8 mouse cellular contexts compared by ENCODE assay signal in the genomic region with DNA sequence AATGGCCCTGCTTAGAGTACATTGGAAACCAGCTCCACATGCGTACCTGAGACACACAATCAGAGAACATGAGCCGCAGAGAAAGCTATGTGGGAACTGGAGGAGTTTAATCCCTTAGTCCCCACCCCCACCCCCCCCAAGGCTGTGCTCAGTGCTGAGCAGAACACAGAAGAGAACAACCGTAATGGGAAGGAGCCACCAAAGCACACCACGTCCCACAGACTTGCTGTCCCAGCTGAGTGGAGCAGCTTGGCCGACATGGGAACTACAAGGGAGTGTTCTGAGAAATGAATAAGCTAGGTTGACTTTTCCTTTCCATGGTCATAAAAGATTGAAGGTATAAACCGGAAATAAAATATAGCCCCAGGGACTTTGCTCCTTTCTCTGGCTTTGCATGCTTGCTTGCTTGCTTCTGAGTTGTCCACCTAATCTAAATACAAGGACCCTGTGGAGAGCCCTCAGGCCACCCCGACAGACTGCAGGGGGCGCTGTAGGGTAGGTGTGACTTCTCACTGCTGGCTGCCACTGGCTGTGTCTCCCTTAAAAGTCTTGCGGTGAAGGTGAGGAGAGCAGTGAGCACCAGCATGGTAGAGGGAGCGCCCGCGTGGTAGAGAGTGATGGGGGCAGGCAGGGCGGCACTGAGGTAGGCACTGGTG.
DNase-seq lines count a peak whose midpoint lies in the region; ATAC-seq and TF ChIP-seq lines count a peak whose summit lies in the region.

No protein-coding gene starts in this region.

- no peaks in the 10 kb centered on the region for H3K36me3 ChIP-seq in heart, adult 2 months (ENCODE audit: control insufficient read depth, insufficient read depth, low read length)
- peaks cover 9% of the 10 kb centered on the region for H3K36me3 ChIP-seq in E14TG2a.4 (ENCODE audit: insufficient read depth, low read length)
- peaks cover 11% of the 10 kb centered on the region for H3K36me3 ChIP-seq in embryonic facial prominence, embryonic 14.5 days (ENCODE audit: control insufficient read depth, insufficient read depth, low read length)

- no peak for DNase-seq in heart, adult 2 months
- DNase-seq in heart, adult 9 months (ENCODE audit: low spot score in 2 of 2): no peak
- peak; percentile 30 for DNase-seq in embryonic facial prominence, embryonic 14.5 days (ENCODE audit: low spot score)
- peak; percentile 77 to 86 for DNase-seq in kidney, postnatal 4 days
- DNase-seq in spleen, postnatal 4 days (ENCODE audit: low spot score in 2 of 2): peak; percentile 47 to 86
- no peak for DNase-seq in urinary bladder, postnatal 25 days (ENCODE audit: low spot score)
- DNase-seq in right cerebral cortex, adult 2 months (ENCODE audit: low spot score in 2 of 2): no peak

- no peak overlapping the region for H3K4me2 ChIP-seq in embryonic facial prominence, embryonic 14.5 days (ENCODE audit: low read depth, low read length)

- no peaks in the 10 kb centered on the region for H3K9me3 ChIP-seq in E14TG2a.4 (ENCODE audit: low read length)
- H3K9me3 ChIP-seq in embryonic facial prominence, embryonic 14.5 days (ENCODE audit: control insufficient read depth, low read length): no peaks in the 10 kb centered on the region

- no peak for TF ChIP-seq POLR2A in heart, adult 2 months (IDR thresholded peaks at IDR 0.05; ENCODE audit: insufficient read depth, low read depth, low read length)

- WGBS in heart, adult 2 months: 74% methylated on average over 13 of the region's 13 CpGs
- WGBS in embryonic facial prominence, embryonic 14.5 days: 47% methylated on average over 13 of the region's 13 CpGs

- no peak overlapping the region for H3K27ac ChIP-seq in heart, adult 2 months
- 0 out of 2 replicates have a peak overlapping the region, but pooled peaks have one; percentile 10 for H3K27ac ChIP-seq in embryonic facial prominence, embryonic 14.5 days (replicated peaks; ENCODE audit: low read depth, low read length)

- H3K79me2 ChIP-seq in heart, adult 2 months (replicated peaks; ENCODE audit: control insufficient read depth, insufficient read depth, low read length): 0 out of 2 replicates have a peak, but pooled peaks cover 1% of the 10 kb centered on the region

- peak; percentile 75; the same call in 1 of the 2 replicates for ATAC-seq in embryonic facial prominence, embryonic 14.5 days (ENCODE audit: low read depth)

- H3K4me3 ChIP-seq in heart, adult 2 months: no peak overlapping the region
- no peak overlapping the region for H3K4me3 ChIP-seq in E14TG2a.4 (replicated peaks; ENCODE audit: low read length)
- H3K4me3 ChIP-seq in embryonic facial prominence, embryonic 14.5 days (ENCODE audit: low read depth, low read length): no peak overlapping the region

- intact Hi-C loops in heart, adult 2 months (cut with DNase I): no loop called here

- H3K9ac ChIP-seq in heart, adult 2 months (ENCODE audit: low read depth, low read length): no peak overlapping the region
- H3K9ac ChIP-seq in embryonic facial prominence, embryonic 14.5 days (ENCODE audit: low read depth, low read length): no peak overlapping the region

- TF ChIP-seq EP300 in heart, adult 2 months (IDR thresholded peaks at IDR 0.05; ENCODE audit: insufficient read depth, low read depth, low read length): no peak

- peak; percentile 51 for TF ChIP-seq CTCF in heart, adult 2 months (IDR thresholded peaks at IDR 0.05)
- peak; percentile 59 for TF ChIP-seq CTCF in E14TG2a.4 (conservative IDR thresholded peaks at IDR 0.05; ENCODE audit: low read length)

- no peaks in the 10 kb centered on the region for H3K4me1 ChIP-seq in heart, adult 2 months (ENCODE audit: control insufficient read depth, insufficient read depth, low read length)
- peaks cover 39% of the 10 kb centered on the region for H3K4me1 ChIP-seq in E14TG2a.4 (replicated peaks; ENCODE audit: low read depth, low read length)
- H3K4me1 ChIP-seq in embryonic facial prominence, embryonic 14.5 days (ENCODE audit: control insufficient read depth, insufficient read depth, low read length): 0 out of 2 replicates have a peak, but pooled peaks cover 2% of the 10 kb centered on the region

- no peaks in the 10 kb centered on the region for H3K27me3 ChIP-seq in heart, adult 2 months (ENCODE audit: control insufficient read depth, insufficient read depth, low read length)
- H3K27me3 ChIP-seq in E14TG2a.4 (ENCODE audit: insufficient read depth, low read length): no peaks in the 10 kb centered on the region
- no peaks in the 10 kb centered on the region for H3K27me3 ChIP-seq in embryonic facial prominence, embryonic 14.5 days (replicated peaks; ENCODE audit: control insufficient read depth, insufficient read depth, low read length)

Comparison
In these comparisons a context has a peak if more than half of its experiments do, and no peak if none do; other contexts are left out.
1. DNase-seq: peak in embryonic facial prominence, embryonic 14.5 days (single experiment), kidney, postnatal 4 days (2 of 2) and spleen, postnatal 4 days (2 of 2); none in heart, adult 2 months (0 of 2), heart, adult 9 months (0 of 2), urinary bladder, postnatal 25 days (single experiment) and right cerebral cortex, adult 2 months (0 of 2).